Comparison of ENCODE assay signal across 29 mouse cellular contexts in the genomic region with DNA sequence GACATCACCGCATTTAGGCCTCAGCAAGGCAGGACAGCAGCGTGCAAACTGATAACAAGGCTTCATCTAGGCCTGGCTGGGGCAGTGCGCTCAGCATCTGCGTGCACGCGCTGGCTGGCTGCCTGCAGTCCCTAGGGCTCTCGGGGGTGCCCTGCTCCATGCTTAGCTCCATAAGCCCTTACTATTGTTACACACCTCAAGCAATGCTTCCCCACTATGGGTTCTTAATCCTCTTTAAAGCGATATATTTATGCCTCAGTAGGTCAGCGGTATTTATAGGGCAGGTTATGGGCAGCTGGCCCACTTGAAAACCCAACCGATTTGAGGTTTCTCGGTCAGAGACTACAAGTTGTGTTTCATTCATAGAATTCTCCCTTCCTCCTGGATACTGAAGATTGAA. TPM values are rescaled to one million over a fixed set of nuclear protein-coding genes. Genes with fewer than 3 reads are reported as not detected.
DNase-seq lines count a peak whose midpoint lies in the region; ATAC-seq lines count a peak whose summit lies in the region.
"Had no signal": no experiment of that assay in that cellular context is flagged by ENCODE, and none has a peak within 500 bp of the region (broad histone marks: within the 10 kb centered on the region; RNA-seq: fewer than 3 reads in every experiment).

No protein-coding gene starts in this region.

- H3K4me1 ChIP-seq in embryonic facial prominence, embryonic 13.5 days, result no peaks in the 10 kb centered on the region
- peaks cover 10% of the 10 kb centered on the region for H3K4me1 ChIP-seq in embryonic facial prominence, embryonic 10.5 days
- H3K4me1 ChIP-seq in midbrain, embryonic 13.5 days (replicated peaks), result peaks cover 10% of the 10 kb centered on the region; the same call in 1 of the 2 replicates
- H3K4me1 ChIP-seq in midbrain, embryonic 15.5 days, result peaks cover 4% of the 10 kb centered on the region; the same call in 1 of the 2 replicates
- no peaks in the 10 kb centered on the region for H3K4me1 ChIP-seq in embryonic facial prominence, embryonic 14.5 days (ENCODE audit: control insufficient read depth, insufficient read depth, low read length)
- H3K4me1 ChIP-seq: heart, embryonic 12.5 days; heart, embryonic 15.5 days; hindbrain, embryonic 13.5 days had no signal

- no peak overlapping the region for H3K27ac ChIP-seq in embryonic facial prominence, embryonic 13.5 days
- no peak overlapping the region for H3K27ac ChIP-seq in embryonic facial prominence, embryonic 10.5 days (replicated peaks)
- peak overlapping the region; percentile 30; the same call in 1 of the 2 replicates for H3K27ac ChIP-seq in midbrain, embryonic 13.5 days
- no peak overlapping the region for H3K27ac ChIP-seq in midbrain, embryonic 15.5 days
- H3K27ac ChIP-seq in embryonic facial prominence, embryonic 14.5 days (replicated peaks; ENCODE audit: low read depth, low read length), result no peak overlapping the region
- H3K27ac ChIP-seq: forebrain, embryonic 13.5 days; gastrocnemius, adult 2 months; heart, embryonic 15.5 days; hindbrain, embryonic 10.5 days; hindbrain, embryonic 13.5 days had no signal

- H3K9ac ChIP-seq in embryonic facial prominence, embryonic 13.5 days, result no peak overlapping the region
- no peak overlapping the region for H3K9ac ChIP-seq in midbrain, embryonic 13.5 days (replicated peaks)
- H3K9ac ChIP-seq in midbrain, embryonic 15.5 days, result no peak overlapping the region
- H3K9ac ChIP-seq in embryonic facial prominence, embryonic 14.5 days (ENCODE audit: low read depth, low read length), result no peak overlapping the region
- H3K9ac ChIP-seq: forebrain, embryonic 13.5 days; forebrain, postnatal 0 days; heart, embryonic 12.5 days; heart, embryonic 15.5 days; hindbrain, embryonic 13.5 days had no signal

- no peaks in the 10 kb centered on the region for H3K27me3 ChIP-seq in embryonic facial prominence, embryonic 13.5 days
- 0 out of 2 replicates have a peak, but pooled peaks cover 7% of the 10 kb centered on the region for H3K27me3 ChIP-seq in embryonic facial prominence, embryonic 10.5 days (replicated peaks; ENCODE audit: low read depth, poor library complexity, severe bottlenecking)
- H3K27me3 ChIP-seq in midbrain, embryonic 13.5 days, result no peaks in the 10 kb centered on the region
- H3K27me3 ChIP-seq in midbrain, embryonic 15.5 days (replicated peaks), result no peaks in the 10 kb centered on the region
- no peaks in the 10 kb centered on the region for H3K27me3 ChIP-seq in embryonic facial prominence, embryonic 14.5 days (replicated peaks; ENCODE audit: control insufficient read depth, insufficient read depth, low read length)
- H3K27me3 ChIP-seq: forebrain, embryonic 13.5 days; heart, embryonic 12.5 days; heart, embryonic 15.5 days; hindbrain, embryonic 13.5 days had no signal

- 85% methylated on average over 11 of the region's 11 CpGs for WGBS in embryonic facial prominence, embryonic 13.5 days
- WGBS in embryonic facial prominence, embryonic 10.5 days, result 78% methylated on average over 11 of the region's 11 CpGs
- WGBS in midbrain, embryonic 13.5 days, result 42% methylated on average over 11 of the region's 11 CpGs
- WGBS in midbrain, embryonic 15.5 days, result 54% methylated on average over 11 of the region's 11 CpGs
- WGBS in embryonic facial prominence, embryonic 14.5 days, result 82% methylated on average over 11 of the region's 11 CpGs

- no peaks in the 10 kb centered on the region for H3K9me3 ChIP-seq in embryonic facial prominence, embryonic 13.5 days
- no peaks in the 10 kb centered on the region for H3K9me3 ChIP-seq in embryonic facial prominence, embryonic 10.5 days
- H3K9me3 ChIP-seq in midbrain, embryonic 13.5 days, result 0 out of 2 replicates have a peak, but pooled peaks cover 3% of the 10 kb centered on the region
- no peaks in the 10 kb centered on the region for H3K9me3 ChIP-seq in midbrain, embryonic 15.5 days
- 0 out of 2 replicates have a peak, but pooled peaks cover 3% of the 10 kb centered on the region for H3K9me3 ChIP-seq in embryonic facial prominence, embryonic 14.5 days (ENCODE audit: control insufficient read depth, low read length)
- H3K9me3 ChIP-seq: forebrain, embryonic 13.5 days; hindbrain, embryonic 13.5 days had no signal

- peaks cover 54% of the 10 kb centered on the region for H3K36me3 ChIP-seq in embryonic facial prominence, embryonic 13.5 days
- H3K36me3 ChIP-seq in embryonic facial prominence, embryonic 10.5 days (replicated peaks), result peaks cover 54% of the 10 kb centered on the region
- H3K36me3 ChIP-seq in midbrain, embryonic 13.5 days, result peaks cover 47% of the 10 kb centered on the region
- peaks cover 19% of the 10 kb centered on the region; the same call in 1 of the 2 replicates for H3K36me3 ChIP-seq in midbrain, embryonic 15.5 days (replicated peaks)
- peaks cover 36% of the 10 kb centered on the region for H3K36me3 ChIP-seq in embryonic facial prominence, embryonic 14.5 days (ENCODE audit: control insufficient read depth, insufficient read depth, low read length)

- H3K4me3 ChIP-seq in embryonic facial prominence, embryonic 13.5 days, result no peak overlapping the region
- H3K4me3 ChIP-seq in embryonic facial prominence, embryonic 10.5 days, result no peak overlapping the region
- H3K4me3 ChIP-seq in midbrain, embryonic 13.5 days (replicated peaks), result no peak overlapping the region
- no peak overlapping the region for H3K4me3 ChIP-seq in midbrain, embryonic 15.5 days
- no peak overlapping the region for H3K4me3 ChIP-seq in embryonic facial prominence, embryonic 14.5 days (ENCODE audit: low read depth, low read length)
- H3K4me3 ChIP-seq: erythroblast, embryonic 14.5 days; forebrain, embryonic 13.5 days; gastrocnemius, adult 2 months; heart, embryonic 12.5 days; heart, embryonic 15.5 days; hindbrain, embryonic 10.5 days; hindbrain, embryonic 13.5 days had no signal

- DNase-seq in embryonic facial prominence, embryonic 10.5 days (ENCODE audit: low spot score), result no peak
- peak; percentile 74 for DNase-seq in Muller cell, postnatal 12 days (ENCODE audit: inconsistent ontology term)
- peak; percentile 50 for DNase-seq in embryonic facial prominence, embryonic 14.5 days (ENCODE audit: low spot score)
- no peak for DNase-seq in spleen, postnatal 4 days (ENCODE audit: low spot score in 2 of 2)
- DNase-seq: adrenal gland, adult 2 months; adrenal gland, postnatal 14 days; cerebellum, adult 11-12 months; cerebellum, adult 8-10 months; cerebellum, postnatal 10 days; cerebellum, postnatal 36 days; embryo, embryonic 11 days; forebrain, postnatal 0 days; gastrocnemius, adult 2 months; gastrocnemius, postnatal 14 days; heart, adult 18-20 months; heart, postnatal 10 days; heart, postnatal 36 days had no signal

- H3K4me2 ChIP-seq in embryonic facial prominence, embryonic 13.5 days, result no peak overlapping the region
- H3K4me2 ChIP-seq in midbrain, embryonic 13.5 days (replicated peaks), result no peak overlapping the region
- H3K4me2 ChIP-seq in midbrain, embryonic 15.5 days, result no peak overlapping the region
- no peak overlapping the region for H3K4me2 ChIP-seq in embryonic facial prominence, embryonic 14.5 days (ENCODE audit: low read depth, low read length)
- H3K4me2 ChIP-seq: forebrain, embryonic 13.5 days; heart, embryonic 12.5 days; heart, embryonic 15.5 days; hindbrain, embryonic 13.5 days had no signal

- peak; percentile 10; the same call in 1 of the 2 replicates for ATAC-seq in embryonic facial prominence, embryonic 13.5 days (ENCODE audit: insufficient number of reproducible peaks, insufficient read depth, low FRiP score, low TSS enrichment, low read depth)
- ATAC-seq in midbrain, embryonic 13.5 days, result peak; percentile 24; the same call in 1 of the 2 replicates
- no peak for ATAC-seq in midbrain, embryonic 15.5 days (replicated peaks)
- ATAC-seq in embryonic facial prominence, embryonic 14.5 days (ENCODE audit: low read depth), result peak; percentile 90
- ATAC-seq in megakaryocyte-erythroid progenitor cell, adult 5-6 weeks (replicated peaks; ENCODE audit: low FRiP score, low TSS enrichment, poor library complexity, severe bottlenecking), result no peak
- ATAC-seq: forebrain, embryonic 13.5 days; forebrain, postnatal 0 days; hindbrain, embryonic 16.5 days had no signal

RNA-seq across cellular contexts. Expression of a gene that starts 3.3 kb away (rescaled TPM):
- 0.73 and 0.84 TPM in 2 replicates for polyA plus RNA-seq in embryonic facial prominence, embryonic 13.5 days (2015; fragmentation: Nextera tagmentation; extraction: Ambion mirVana)
- polyA plus RNA-seq in embryonic facial prominence, embryonic 10.5 days (2016; fragmentation: Nextera tagmentation; extraction: Ambion mirVana), result 1.2 and 1.7 TPM in 2 replicates
- 0.48 and 0.93 TPM in 2 replicates for polyA plus RNA-seq in midbrain, embryonic 13.5 days (2015; fragmentation: Nextera tagmentation; extraction: Ambion mirVana)
- 0.30 and 0.57 TPM in 2 replicates for polyA plus RNA-seq in midbrain, embryonic 15.5 days (2015; fragmentation: Nextera tagmentation; extraction: Ambion mirVana)
- polyA plus RNA-seq in embryonic facial prominence, embryonic 14.5 days (2014; fragmentation: Nextera tagmentation; extraction: Ambion mirVana), result 0.37 and 0.50 TPM in 2 replicates
- total RNA-seq in megakaryocyte-erythroid progenitor cell, adult 5-6 weeks (2014; fragmentation: Nextera tagmentation), result 0.54 and 2.8 TPM in 2 replicates
- 0.15 and 3.8 TPM in 2 replicates for total RNA-seq in megakaryocyte-erythroid progenitor cell, adult 5-6 weeks (2017)
- total RNA-seq: ES-E14 had no signal
- polyA plus RNA-seq: erythroblast, embryonic 14.5 days had no signal

RNA-seq across cellular contexts. Expression of a gene that starts 13.2 kb away (rescaled TPM):
- 73.4 and 74.5 TPM in 2 replicates for polyA plus RNA-seq in embryonic facial prominence, embryonic 13.5 days (2015; fragmentation: Nextera tagmentation; extraction: Ambion mirVana)
- polyA plus RNA-seq in embryonic facial prominence, embryonic 10.5 days (2016; fragmentation: Nextera tagmentation; extraction: Ambion mirVana), result 90.0 and 96.0 TPM in 2 replicates
- polyA plus RNA-seq in midbrain, embryonic 13.5 days (2015; fragmentation: Nextera tagmentation; extraction: Ambion mirVana), result 76.8 and 81.0 TPM in 2 replicates
- 73.1 and 73.2 TPM in 2 replicates for polyA plus RNA-seq in midbrain, embryonic 15.5 days (2015; fragmentation: Nextera tagmentation; extraction: Ambion mirVana)
- polyA plus RNA-seq in embryonic facial prominence, embryonic 14.5 days (2014; fragmentation: Nextera tagmentation; extraction: Ambion mirVana), result 72.9 and 74.0 TPM in 2 replicates
- 62.0 and 75.8 TPM in 2 replicates for total RNA-seq in megakaryocyte-erythroid progenitor cell, adult 5-6 weeks (2014; fragmentation: Nextera tagmentation)
- total RNA-seq in megakaryocyte-erythroid progenitor cell, adult 5-6 weeks (2017), result 61.6 and 90.5 TPM in 2 replicates

RNA-seq across cellular contexts. Expression of a gene that starts 18.5 kb away (rescaled TPM):
- polyA plus RNA-seq in embryonic facial prominence, embryonic 13.5 days (2015; fragmentation: Nextera tagmentation; extraction: Ambion mirVana), result 1.9 and 2.0 TPM in 2 replicates
- 0.41 and 0.81 TPM in 2 replicates for polyA plus RNA-seq in embryonic facial prominence, embryonic 10.5 days (2016; fragmentation: Nextera tagmentation; extraction: Ambion mirVana)
- 0.19 and 0.31 TPM in 2 replicates for polyA plus RNA-seq in midbrain, embryonic 13.5 days (2015; fragmentation: Nextera tagmentation; extraction: Ambion mirVana)
- 0.60 and 0.92 TPM in 2 replicates for polyA plus RNA-seq in midbrain, embryonic 15.5 days (2015; fragmentation: Nextera tagmentation; extraction: Ambion mirVana)
- 5.7 and 6.5 TPM in 2 replicates for polyA plus RNA-seq in embryonic facial prominence, embryonic 14.5 days (2014; fragmentation: Nextera tagmentation; extraction: Ambion mirVana)
- not detected in 2 replicates for total RNA-seq in megakaryocyte-erythroid progenitor cell, adult 5-6 weeks (2014; fragmentation: Nextera tagmentation)
- not detected in 2 replicates for total RNA-seq in megakaryocyte-erythroid progenitor cell, adult 5-6 weeks (2017)
- total RNA-seq: forebrain, postnatal 0 days; gastrocnemius, adult 2 months; heart, postnatal 36 days had no signal
- polyA plus RNA-seq: erythroblast, embryonic 14.5 days had no signal

RNA-seq across cellular contexts. Expression of a gene that starts 54.5 kb away (rescaled TPM):
- 1.7 and 2.0 TPM in 2 replicates for polyA plus RNA-seq in embryonic facial prominence, embryonic 13.5 days (2015; fragmentation: Nextera tagmentation; extraction: Ambion mirVana)
- 0.27 and 0.36 TPM in 2 replicates for polyA plus RNA-seq in embryonic facial prominence, embryonic 10.5 days (2016; fragmentation: Nextera tagmentation; extraction: Ambion mirVana)
- 0.26 and 0.30 TPM in 2 replicates for polyA plus RNA-seq in midbrain, embryonic 13.5 days (2015; fragmentation: Nextera tagmentation; extraction: Ambion mirVana)
- polyA plus RNA-seq in midbrain, embryonic 15.5 days (2015; fragmentation: Nextera tagmentation; extraction: Ambion mirVana), result 0.26 and 0.33 TPM in 2 replicates
- polyA plus RNA-seq in embryonic facial prominence, embryonic 14.5 days (2014; fragmentation: Nextera tagmentation; extraction: Ambion mirVana), result 2.4 and 2.9 TPM in 2 replicates
- total RNA-seq in megakaryocyte-erythroid progenitor cell, adult 5-6 weeks (2014; fragmentation: Nextera tagmentation), result 0.67 and 1.1 TPM in 2 replicates
- total RNA-seq in megakaryocyte-erythroid progenitor cell, adult 5-6 weeks (2017), result 0.04 TPM in 1 of 2 replicates, not detected in the other
- polyA plus RNA-seq: erythroblast, embryonic 14.5 days had no signal

RNA-seq across cellular contexts. Expression of a gene that starts 55.3 kb away (rescaled TPM):
- 0.25 TPM in 1 of 2 replicates, not detected in the other for polyA plus RNA-seq in embryonic facial prominence, embryonic 13.5 days (2015; fragmentation: Nextera tagmentation; extraction: Ambion mirVana)
- polyA plus RNA-seq in embryonic facial prominence, embryonic 10.5 days (2016; fragmentation: Nextera tagmentation; extraction: Ambion mirVana), result 0.25 TPM in 1 of 2 replicates, not detected in the other
- 0.62 and 0.70 TPM in 2 replicates for polyA plus RNA-seq in midbrain, embryonic 13.5 days (2015; fragmentation: Nextera tagmentation; extraction: Ambion mirVana)
- polyA plus RNA-seq in midbrain, embryonic 15.5 days (2015; fragmentation: Nextera tagmentation; extraction: Ambion mirVana), result 0.44 and 0.77 TPM in 2 replicates
- 0.13 and 0.49 TPM in 2 replicates for polyA plus RNA-seq in embryonic facial prominence, embryonic 14.5 days (2014; fragmentation: Nextera tagmentation; extraction: Ambion mirVana)
- not detected in 2 replicates for total RNA-seq in megakaryocyte-erythroid progenitor cell, adult 5-6 weeks (2014; fragmentation: Nextera tagmentation)
- not detected in 2 replicates for total RNA-seq in megakaryocyte-erythroid progenitor cell, adult 5-6 weeks (2017)
- total RNA-seq: adrenal gland, adult 2 months; gastrocnemius, adult 2 months; gastrocnemius, postnatal 14 days; heart, adult 18-20 months; heart, postnatal 10 days; heart, postnatal 36 days had no signal
- polyA plus RNA-seq: erythroblast, embryonic 14.5 days had no signal

Comparison
In these comparisons a context has a peak if more than half of its experiments do, and no peak if none do; other contexts are left out.
1. ATAC-seq: peak in embryonic facial prominence, embryonic 13.5 days (single experiment), midbrain, embryonic 13.5 days (single experiment) and embryonic facial prominence, embryonic 14.5 days (single experiment); none in midbrain, embryonic 15.5 days (single experiment) and megakaryocyte-erythroid progenitor cell, adult 5-6 weeks (single experiment).
2. DNase-seq: peak in Muller cell, postnatal 12 days (single experiment) and embryonic facial prominence, embryonic 14.5 days (single experiment); none in embryonic facial prominence, embryonic 10.5 days (single experiment) and spleen, postnatal 4 days (0 of 2).